11 mouse cellular contexts compared by ENCODE assay signal in genomic region chr13:103875823-103876514, GRCm38 (mm10).
"Had no signal": no experiment of that assay in that cellular context is flagged by ENCODE, and none has a peak within 500 bp of the region (broad histone marks: within the 10 kb centered on the region; RNA-seq: fewer than 3 reads in every experiment).

No protein-coding gene starts in this region.

- H3K9ac ChIP-seq: limb, embryonic 12.5 days; lung, embryonic 15.5 days; neural tube, embryonic 15.5 days had no signal

- H3K27me3 ChIP-seq: limb, embryonic 12.5 days; lung, embryonic 15.5 days; neural tube, embryonic 15.5 days had no signal

- H3K27ac ChIP-seq: kidney, postnatal 0 days; limb, embryonic 12.5 days; lung, embryonic 15.5 days; midbrain, embryonic 10.5 days; neural tube, embryonic 15.5 days had no signal

- H3K4me3 ChIP-seq: limb, embryonic 12.5 days; lung, embryonic 15.5 days; midbrain, embryonic 10.5 days; myocyte; neural tube, embryonic 15.5 days had no signal

- H3K4me1 ChIP-seq: limb, embryonic 12.5 days; lung, embryonic 15.5 days; midbrain, embryonic 10.5 days; neural tube, embryonic 15.5 days had no signal

- DNase-seq: kidney, adult 11 months; lung, postnatal 14 days; midbrain, embryonic 14.5 days; retina, postnatal 1 day; thymus, postnatal 4 days had no signal

- H3K4me2 ChIP-seq: limb, embryonic 12.5 days; lung, embryonic 15.5 days; neural tube, embryonic 15.5 days had no signal

- H3K9me3 ChIP-seq: limb, embryonic 12.5 days; lung, embryonic 15.5 days; midbrain, embryonic 10.5 days; neural tube, embryonic 15.5 days had no signal

- H3K36me3 ChIP-seq: neural tube, embryonic 15.5 days had no signal
